Mouse (Mus musculus) E14TG2a.4 (cell line): ENCODE data around the gene Tsga13.

ENCODE experiments used
- CTCF ChIP-seq: conservative IDR thresholded peaks from 2 replicates; pipeline ENCODE4 v1.5.1; 2014; ENCODE audit warnings: low read length
- NANOG ChIP-seq: IDR thresholded peaks from 2 replicates; pipeline ENCODE4 v1.6.1; 2014; ENCODE audit warnings: borderline replicate concordance, low read length, mixed read lengths
- POU5F1 ChIP-seq: IDR thresholded peaks from 2 replicates; pipeline ENCODE4 v1.6.1; 2014; ENCODE audit warnings: low read length, borderline replicate concordance

- no peak for TF ChIP-seq CTCF
- no peak for TF ChIP-seq NANOG
- TF ChIP-seq POU5F1 = no peak
Observed at GRCm38 (mm10) chr6:30896986-30897327, 18.4 kb downstream of the Tsga13 start.
